Mouse (Mus musculus) thymus, adult 2 months (tissue): ENCODE results near the gene Nckap5.

ENCODE experiments used
- CTCF ChIP-seq: fragments of 200-500 bp; IDR thresholded peaks from 2 replicates; pipeline ENCODE4 v1.5.1; 2012; ENCODE audit warnings: mild to moderate bottlenecking, control low read depth, low read length, moderate library complexity, borderline replicate concordance; ENCODE audit not compliant: control insufficient read depth, poor library complexity, insufficient read depth; ENCODE audit errors: extremely low read depth
- POLR2A ChIP-seq: fragments of 200-500 bp; IDR thresholded peaks from 2 replicates; pipeline ENCODE4 v1.6.1; 2012; ENCODE audit warnings: mild to moderate bottlenecking, low read length, control low read depth, moderate library complexity; ENCODE audit not compliant: control insufficient read depth, poor library complexity, insufficient read depth; ENCODE audit errors: extremely low read depth

DNA sequence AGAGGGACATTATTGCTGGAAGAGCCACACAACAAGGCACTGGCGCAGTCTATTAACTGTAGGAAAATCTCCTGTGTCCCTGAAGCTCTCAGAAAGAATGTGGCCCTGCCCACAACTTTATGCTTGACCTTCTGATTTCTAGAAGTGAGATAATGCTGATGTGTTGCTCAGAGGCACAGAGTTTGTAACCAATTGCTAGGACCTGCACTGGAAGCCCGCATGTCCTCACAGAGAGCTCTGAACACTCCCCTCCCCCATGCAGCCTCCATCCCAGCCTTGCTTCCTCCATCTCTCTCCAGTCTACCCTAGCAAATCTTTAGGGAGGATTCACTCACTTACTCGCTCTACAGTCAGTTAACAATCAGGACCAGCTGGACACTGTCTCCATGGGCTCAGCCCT lies 346.9 kb downstream of the Nckap5 start:
- TF ChIP-seq CTCF = no peak
- no peak for TF ChIP-seq POLR2A
